Mouse (Mus musculus) C2C12 (cell line): ENCODE data around the gene Mmab.

Source experiments
- CEBPB ChIP-seq: IDR thresholded peaks from one replicate; pipeline ENCODE4 v1.6.1; 2011; ENCODE audit warnings: low read depth, mild to moderate bottlenecking, control low read depth, moderate library complexity
- CTCF ChIP-seq: IDR thresholded peaks from one replicate; pipeline ENCODE4 v1.5.1; 2011; ENCODE audit not compliant: control insufficient read depth, insufficient read depth, insufficient read length
- MAX ChIP-seq: IDR thresholded peaks from one replicate; pipeline ENCODE4 v1.6.1; 2011; ENCODE audit warnings: mild to moderate bottlenecking, control low read depth
- MYOG ChIP-seq: IDR thresholded peaks from one replicate; pipeline ENCODE4 v1.6.1; 2011; ENCODE audit not compliant: control insufficient read depth, insufficient read length; ENCODE audit errors: extremely low read depth
- USF1 ChIP-seq: IDR thresholded peaks from one replicate; pipeline ENCODE4 v1.6.1; 2011; ENCODE audit warnings: low read depth, mild to moderate bottlenecking, control low read depth, moderate library complexity

DNA sequence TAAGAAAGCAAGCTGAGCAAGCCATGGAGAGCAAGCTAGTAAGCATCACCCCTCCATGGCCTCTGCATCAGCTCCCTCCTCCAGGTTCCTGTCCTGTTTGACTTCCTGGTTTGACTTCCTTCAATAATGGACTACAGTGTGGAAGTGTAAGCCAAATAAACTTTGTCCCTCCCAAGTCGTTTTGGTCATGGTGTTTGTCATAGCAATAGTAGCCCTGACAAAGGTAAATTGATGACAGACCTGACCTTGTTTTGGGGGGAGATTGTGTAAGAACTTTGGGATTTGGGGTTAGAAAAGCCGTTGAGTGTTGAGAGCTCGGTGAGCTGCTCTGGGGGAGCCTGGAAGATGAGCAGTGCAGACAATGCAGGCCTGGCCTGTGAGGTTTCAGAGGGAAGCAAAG lies 26.5 kb upstream of the Mmab start:
- no peak for TF ChIP-seq CTCF
- TF ChIP-seq USF1: no peak
- no peak for TF ChIP-seq CEBPB
- TF ChIP-seq MYOG: no peak
- no peak for TF ChIP-seq MAX
